Mouse (Mus musculus): ENCODE data around the gene Pold1. TPM values are rescaled to one million over a fixed set of nuclear protein-coding genes. Genes with fewer than 3 reads are reported as not detected.

The Pold1 gene
- polyA plus RNA-seq (2017; shearing (Covaris generic)) = 42.7 TPM

GRCm38 (mm10) chr7:44548497-44549087 is at the start of gene Pold1:
Gene Pold1 (minus strand): TSS chr7:44548849.

DNA sequence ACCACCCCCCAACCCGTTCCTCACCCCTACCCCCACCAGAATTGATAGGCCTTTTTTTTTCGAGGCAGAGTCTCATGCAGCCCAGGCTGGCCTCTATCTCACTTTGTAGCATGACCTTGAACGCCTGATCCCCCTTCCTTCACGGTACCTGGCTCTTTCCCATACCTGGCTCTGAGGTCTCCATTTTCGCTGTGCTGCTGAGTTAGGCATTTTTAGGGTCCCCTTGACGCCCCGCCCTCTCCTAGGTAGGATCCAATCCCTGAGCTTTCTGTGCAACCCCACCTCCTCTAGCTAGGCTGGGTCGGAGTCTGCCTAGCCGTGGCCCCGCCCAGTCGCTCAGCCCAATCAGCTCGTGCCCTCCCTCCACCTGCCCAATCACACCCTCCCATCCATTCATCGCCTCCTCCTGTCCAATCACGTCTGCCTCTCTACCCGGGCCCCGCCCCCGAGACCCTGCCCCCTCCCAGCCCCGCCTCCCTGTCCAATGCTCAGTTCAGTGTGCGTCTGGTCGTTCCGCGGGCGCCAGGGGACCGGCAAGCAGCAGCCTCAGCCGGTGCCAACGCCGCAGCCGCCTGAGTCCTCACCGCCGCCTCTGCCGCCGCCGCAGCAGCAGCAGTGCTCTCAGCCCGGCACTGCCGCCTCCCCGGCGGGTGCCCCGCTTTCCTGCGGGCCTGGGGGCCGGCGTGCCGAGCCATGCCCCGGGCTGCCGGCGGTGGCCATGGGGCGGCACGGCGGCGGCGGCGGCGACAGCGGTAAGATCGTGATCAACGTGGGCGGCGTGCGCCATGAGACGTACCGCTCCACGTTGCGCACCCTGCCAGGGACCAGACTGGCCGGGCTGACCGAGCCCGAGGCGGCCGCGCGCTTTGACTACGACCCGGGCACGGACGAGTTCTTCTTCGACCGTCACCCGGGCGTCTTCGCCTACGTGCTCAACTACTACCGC is 42.0 kb upstream of the Pold1 start, which contains the start of gene Kcnc3:
Kcnc3 (plus strand) TSS at position 263 of the 946 bp plus-strand sequence.

GRCm38 (mm10) chr7:44572213-44572701 is 23.6 kb upstream of the Pold1 start, which contains the start of gene Napsa:
Gene Napsa (plus strand): TSS chr7:44572380.

GRCm38 (mm10) chr7:44553826-44554225 is 5.2 kb upstream of the Pold1 start, which contains the start of gene Nr1h2:
Gene Nr1h2 (minus strand): TSS chr7:44553951.

DNA sequence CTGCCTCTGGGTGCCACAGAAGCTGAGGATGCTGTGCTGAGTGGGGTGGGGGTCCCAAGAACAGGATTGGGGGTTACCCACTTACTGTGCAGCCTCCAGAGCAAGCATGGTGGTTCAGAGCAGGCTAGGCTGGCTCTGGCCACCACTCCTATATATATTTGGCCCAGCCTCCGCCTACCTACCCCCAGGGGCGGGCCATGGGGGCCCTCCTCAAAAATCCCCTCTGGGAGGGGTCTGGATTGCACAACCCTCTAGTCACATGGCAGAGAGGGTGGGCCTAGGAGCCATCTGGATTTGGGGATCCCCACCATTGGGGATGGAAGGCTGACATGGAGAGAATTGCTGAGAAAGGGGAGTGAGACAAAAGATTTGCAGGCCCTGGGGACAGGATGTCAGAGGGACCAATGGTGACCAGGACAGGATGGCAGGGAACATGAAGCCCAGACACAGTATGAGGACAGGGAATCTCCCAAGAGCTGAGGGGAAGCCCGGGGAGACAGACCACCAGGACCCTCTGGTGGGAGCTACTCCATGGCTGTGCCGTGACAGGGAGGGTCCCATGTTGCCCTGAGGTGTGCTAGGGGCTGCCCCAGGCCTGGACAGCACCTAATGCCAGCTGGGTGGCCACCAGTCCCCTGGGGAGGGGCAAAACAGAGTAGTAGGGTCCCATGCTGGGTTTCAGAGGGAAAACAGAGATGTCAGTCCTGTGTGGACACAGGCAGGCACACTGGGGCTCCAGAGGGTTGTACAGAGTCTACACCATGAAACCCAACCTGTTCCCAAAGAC is 16.5 kb downstream of the Pold1 start, which contains the start of gene Spib:
Spib (minus strand) TSS at position 126 of the 787 bp plus-strand sequence.

GRCm38 (mm10) chr7:44524502-44524901 is 24.1 kb downstream of the Pold1 start, which contains the start of gene Mybpc2:
Gene Mybpc2 (minus strand): TSS chr7:44524656.

GRCm38 (mm10) chr7:44495992-44496770 is 52.5 kb downstream of the Pold1 start, which contains the start of the genes Emc10 and Fam71e1:
Gene Emc10 (minus strand): TSS chr7:44496529.
Gene Fam71e1 (plus strand): TSS chr7:44496581.

Other genes starting within 250 kb of the Pold1 start
- 0.12 TPM for gene Clec11a, start 241.9 kb downstream of the Pold1 start, polyA plus RNA-seq (2017; shearing (Covaris generic))
- gene Shank1, start 238.6 kb downstream of the Pold1 start, polyA plus RNA-seq (2017; shearing (Covaris generic)) = 0.47 TPM
- gene Syt3, start 164.7 kb downstream of the Pold1 start, polyA plus RNA-seq (2017; shearing (Covaris generic)) = 0.77 TPM
- not detected for gene 1700008O03Rik, start 163.0 kb downstream of the Pold1 start, polyA plus RNA-seq (2017; shearing (Covaris generic))
- not detected for gene Lrrc4b, start 119.8 kb downstream of the Pold1 start, polyA plus RNA-seq (2017; shearing (Covaris generic))
- gene Aspdh, start 83.5 kb downstream of the Pold1 start, polyA plus RNA-seq (2017; shearing (Covaris generic)) = not detected
- 71.6 TPM for gene Josd2, start 80.9 kb downstream of the Pold1 start, polyA plus RNA-seq (2017; shearing (Covaris generic))
- gene Emc10, start 52.3 kb downstream of the Pold1 start, polyA plus RNA-seq (2017; shearing (Covaris generic)) = 178 TPM
- gene Fam71e1, start 52.3 kb downstream of the Pold1 start, polyA plus RNA-seq (2017; shearing (Covaris generic)) = 1.00 TPM
- gene Mybpc2, start 24.2 kb downstream of the Pold1 start, polyA plus RNA-seq (2017; shearing (Covaris generic)) = not detected
- 0.17 TPM for gene Spib, start 16.8 kb downstream of the Pold1 start, polyA plus RNA-seq (2017; shearing (Covaris generic))
- 201 TPM for gene Nr1h2, start 5.1 kb upstream of the Pold1 start, polyA plus RNA-seq (2017; shearing (Covaris generic))
- gene Napsa, start 23.5 kb upstream of the Pold1 start, polyA plus RNA-seq (2017; shearing (Covaris generic)) = 0.76 TPM
- gene Kcnc3, start 41.8 kb upstream of the Pold1 start, polyA plus RNA-seq (2017; shearing (Covaris generic)) = 0.36 TPM
- not detected for gene Myh14, start 122.0 kb upstream of the Pold1 start, polyA plus RNA-seq (2017; shearing (Covaris generic))
- not detected for gene Izumo2, start 159.9 kb upstream of the Pold1 start, polyA plus RNA-seq (2017; shearing (Covaris generic))
- gene Vrk3, start 199.6 kb upstream of the Pold1 start, polyA plus RNA-seq (2017; shearing (Covaris generic)) = 80.0 TPM
- 0.51 TPM for gene Zfp473, start 202.2 kb upstream of the Pold1 start, polyA plus RNA-seq (2017; shearing (Covaris generic))